8 mouse cellular contexts compared by ENCODE assay signal in the genomic region with DNA sequence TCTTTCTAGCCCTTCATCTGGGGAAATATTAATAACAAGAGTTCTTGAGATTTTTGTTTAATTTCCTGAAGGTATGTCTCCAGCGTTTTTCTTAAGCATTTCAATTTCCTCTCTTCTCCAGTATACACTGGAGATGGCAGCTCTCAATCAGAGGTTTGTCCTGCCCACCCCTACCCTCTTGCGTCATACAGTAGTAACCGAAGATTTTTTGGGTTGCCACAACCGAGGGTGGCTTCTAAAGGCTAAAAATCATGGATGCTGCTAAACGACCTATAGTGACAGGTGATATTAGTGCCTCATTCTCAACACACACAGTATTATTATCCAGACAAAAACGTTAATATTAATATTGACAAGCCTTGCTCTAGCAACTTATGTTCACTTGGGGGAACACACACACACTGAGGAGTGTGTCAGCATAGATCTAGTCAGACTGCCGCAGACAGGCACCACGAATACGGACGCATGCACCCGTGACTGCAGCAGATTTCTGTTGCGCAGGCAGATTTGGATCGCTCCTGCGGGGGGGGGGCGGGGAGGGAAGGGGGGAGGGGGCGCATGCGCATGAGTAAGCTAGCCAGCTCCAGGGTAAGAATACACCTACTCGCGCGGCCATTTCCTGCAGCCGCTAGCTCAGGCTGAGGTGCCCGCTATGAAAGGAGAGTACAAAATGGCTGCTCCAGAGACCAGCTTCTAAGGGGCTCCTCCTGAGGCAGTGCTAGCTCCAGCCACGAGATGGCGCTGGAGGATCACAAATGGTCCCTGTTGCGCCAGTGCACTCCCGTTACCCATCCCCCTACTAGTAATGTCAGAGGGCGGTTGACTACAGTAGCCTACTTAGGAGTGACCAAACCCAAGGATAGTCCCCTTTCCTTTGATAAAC. TPM values are rescaled to one million over a fixed set of nuclear protein-coding genes. Genes with fewer than 3 reads are reported as not detected.
A peak's percentile ranks its signal among the peaks of the same experiment; 100 is the strongest.
DNase-seq lines count a peak whose midpoint lies in the region; ATAC-seq and TF ChIP-seq lines count a peak whose summit lies in the region.

No protein-coding gene starts in this region.

- 7% methylated on average over 23 of the region's 27 CpGs for WGBS in bone marrow, adult 2 months
- WGBS in embryonic facial prominence, embryonic 15.5 days, result 16% methylated on average over 24 of the region's 27 CpGs
- WGBS in heart, embryonic 10.5 days, result 11% methylated on average over 24 of the region's 27 CpGs
- 21% methylated on average over 24 of the region's 27 CpGs for WGBS in kidney, embryonic 15.5 days

- no peaks in the 10 kb centered on the region for H3K4me1 ChIP-seq in bone marrow, adult 2 months (ENCODE audit: control insufficient read depth, insufficient read depth, low read length)
- no peaks in the 10 kb centered on the region for H3K4me1 ChIP-seq in embryonic facial prominence, embryonic 15.5 days
- H3K4me1 ChIP-seq in heart, embryonic 10.5 days, result no peaks in the 10 kb centered on the region
- H3K4me1 ChIP-seq in kidney, embryonic 15.5 days, result no peaks in the 10 kb centered on the region

- no peaks in the 10 kb centered on the region for H3K36me3 ChIP-seq in embryonic facial prominence, embryonic 15.5 days
- H3K36me3 ChIP-seq in heart, embryonic 10.5 days, result no peaks in the 10 kb centered on the region
- no peaks in the 10 kb centered on the region for H3K36me3 ChIP-seq in kidney, embryonic 15.5 days

- peak overlapping the region; percentile 45 for H3K4me2 ChIP-seq in embryonic facial prominence, embryonic 15.5 days (replicated peaks)
- peak overlapping the region; percentile 55 for H3K4me2 ChIP-seq in kidney, embryonic 15.5 days

- peaks cover 3% of the 10 kb centered on the region; the same call in 1 of the 2 replicates for H3K27me3 ChIP-seq in embryonic facial prominence, embryonic 15.5 days
- no peaks in the 10 kb centered on the region for H3K27me3 ChIP-seq in heart, embryonic 10.5 days (ENCODE audit: insufficient read depth, poor library complexity, severe bottlenecking)
- H3K27me3 ChIP-seq in kidney, embryonic 15.5 days, result peaks cover 13% of the 10 kb centered on the region

- H3K4me3 ChIP-seq in bone marrow, adult 2 months (replicated peaks; ENCODE audit: control insufficient read depth, low read depth, low read length), result peak overlapping the region; percentile 85
- peak overlapping the region; percentile 36 for H3K4me3 ChIP-seq in embryonic facial prominence, embryonic 15.5 days (replicated peaks)
- H3K4me3 ChIP-seq in heart, embryonic 10.5 days, result peak overlapping the region; percentile 54
- H3K4me3 ChIP-seq in kidney, embryonic 15.5 days (replicated peaks), result peak overlapping the region; percentile 41

- TF ChIP-seq CTCF in bone marrow, adult 2 months (IDR thresholded peaks at IDR 0.05; ENCODE audit: control insufficient read depth, insufficient read depth, low read length), result peak; percentile 93

- TF ChIP-seq POLR2A in bone marrow, adult 2 months (IDR thresholded peaks at IDR 0.05; ENCODE audit: borderline replicate concordance, control insufficient read depth, low read depth, low read length), result peak; percentile 22; the same call in 1 of the 2 replicates

- H3K27ac ChIP-seq in bone marrow, adult 2 months (ENCODE audit: control insufficient read depth, insufficient read depth, low read depth, low read length, poor library complexity), result no peak overlapping the region; the same call in 1 of the 2 replicates
- peak overlapping the region; percentile 58 for H3K27ac ChIP-seq in embryonic facial prominence, embryonic 15.5 days (replicated peaks)
- peak overlapping the region; percentile 72 for H3K27ac ChIP-seq in heart, embryonic 10.5 days
- peak overlapping the region; percentile 51; the same call in 1 of the 2 replicates for H3K27ac ChIP-seq in kidney, embryonic 15.5 days

- peak; percentile 93 for DNase-seq in 416B (ENCODE audit: low read depth)
- DNase-seq in heart, embryonic 10.5 days (ENCODE audit: low spot score), result peak; percentile 96
- DNase-seq in liver, result peak; percentile 90
- peak; percentile 87 to 94 for DNase-seq in spleen, postnatal 4 days (ENCODE audit: low spot score in 2 of 2)

- peak; percentile 99 for ATAC-seq in embryonic facial prominence, embryonic 15.5 days (ENCODE audit: insufficient number of reproducible peaks, low FRiP score, low TSS enrichment, low read depth)
- peak; percentile 99 for ATAC-seq in kidney, embryonic 15.5 days (replicated peaks; ENCODE audit: low FRiP score)
- ATAC-seq in monocyte, adult 5-6 weeks (replicated peaks; ENCODE audit: insufficient number of reproducible peaks, low FRiP score, low TSS enrichment, poor library complexity, severe bottlenecking), result peak; percentile 99

- no peaks in the 10 kb centered on the region for H3K9me3 ChIP-seq in embryonic facial prominence, embryonic 15.5 days (replicated peaks)
- H3K9me3 ChIP-seq in heart, embryonic 10.5 days, result no peaks in the 10 kb centered on the region
- H3K9me3 ChIP-seq in kidney, embryonic 15.5 days (replicated peaks), result no peaks in the 10 kb centered on the region

- no peak overlapping the region for H3K9ac ChIP-seq in embryonic facial prominence, embryonic 15.5 days
- H3K9ac ChIP-seq in kidney, embryonic 15.5 days, result 0 out of 2 replicates have a peak overlapping the region, but pooled peaks have one; percentile 23

RNA-seq across cellular contexts. Expression of gene Zfp185, which starts 20.7 kb away (rescaled TPM):
- polyA plus RNA-seq in bone marrow, adult 2 months (2011; ENCODE audit: insufficient read depth, insufficient read length, low replicate concordance, missing spikeins), result 0.42 TPM in 1 of 2 replicates, not detected in the other
- 31.3 and 36.0 TPM in 2 replicates for polyA plus RNA-seq in embryonic facial prominence, embryonic 15.5 days (2015; fragmentation: Nextera tagmentation; extraction: Ambion mirVana)
- 5.7 and 7.2 TPM in 2 replicates for polyA plus RNA-seq in heart, embryonic 10.5 days (2016; fragmentation: Nextera tagmentation; extraction: Ambion mirVana)
- polyA plus RNA-seq in kidney, embryonic 15.5 days (2015; fragmentation: Nextera tagmentation; extraction: Ambion mirVana), result 6.2 and 7.2 TPM in 2 replicates
- not detected in 3 replicates for total RNA-seq in monocyte, adult 5-6 weeks (2017)

RNA-seq across cellular contexts. Expression of gene Pnma5, which starts 29.1 kb away (rescaled TPM):
- polyA plus RNA-seq in bone marrow, adult 2 months (2011; ENCODE audit: insufficient read depth, insufficient read length, low replicate concordance, missing spikeins), result not detected in 2 replicates
- 0.16 and 0.30 TPM in 2 replicates for polyA plus RNA-seq in embryonic facial prominence, embryonic 15.5 days (2015; fragmentation: Nextera tagmentation; extraction: Ambion mirVana)
- polyA plus RNA-seq in heart, embryonic 10.5 days (2016; fragmentation: Nextera tagmentation; extraction: Ambion mirVana), result 0.07 and 0.11 TPM in 2 replicates
- polyA plus RNA-seq in kidney, embryonic 15.5 days (2015; fragmentation: Nextera tagmentation; extraction: Ambion mirVana), result 0.09 TPM in 2 replicates
- total RNA-seq in monocyte, adult 5-6 weeks (2017), result not detected in 3 replicates

RNA-seq across cellular contexts. Expression of gene Pnma3, which starts 56.7 kb away (rescaled TPM):
- not detected in 2 replicates for polyA plus RNA-seq in bone marrow, adult 2 months (2011; ENCODE audit: insufficient read depth, insufficient read length, low replicate concordance, missing spikeins)
- 0.12 and 0.16 TPM in 2 replicates for polyA plus RNA-seq in embryonic facial prominence, embryonic 15.5 days (2015; fragmentation: Nextera tagmentation; extraction: Ambion mirVana)
- 0.08 TPM in 1 of 2 replicates, not detected in the other for polyA plus RNA-seq in heart, embryonic 10.5 days (2016; fragmentation: Nextera tagmentation; extraction: Ambion mirVana)
- 0.10 TPM in 1 of 2 replicates, not detected in the other for polyA plus RNA-seq in kidney, embryonic 15.5 days (2015; fragmentation: Nextera tagmentation; extraction: Ambion mirVana)
- not detected in 3 replicates for total RNA-seq in monocyte, adult 5-6 weeks (2017)
